Mouse (Mus musculus): ENCODE data around the gene Ccdc8. TPM values are rescaled to one million over a fixed set of nuclear protein-coding genes. Genes with fewer than 3 reads are reported as not detected.
"Not testable (repeated sequence)": the region's sequence is repeated elsewhere in the genome, so short reads cannot be mapped to it uniquely, and the experiment has no call there.

The Ccdc8 gene
- 0.28 and 0.54 TPM in 2 replicates for polyA plus RNA-seq (2012; ENCODE audit: insufficient read depth, insufficient read length, missing spikeins)

DNA sequence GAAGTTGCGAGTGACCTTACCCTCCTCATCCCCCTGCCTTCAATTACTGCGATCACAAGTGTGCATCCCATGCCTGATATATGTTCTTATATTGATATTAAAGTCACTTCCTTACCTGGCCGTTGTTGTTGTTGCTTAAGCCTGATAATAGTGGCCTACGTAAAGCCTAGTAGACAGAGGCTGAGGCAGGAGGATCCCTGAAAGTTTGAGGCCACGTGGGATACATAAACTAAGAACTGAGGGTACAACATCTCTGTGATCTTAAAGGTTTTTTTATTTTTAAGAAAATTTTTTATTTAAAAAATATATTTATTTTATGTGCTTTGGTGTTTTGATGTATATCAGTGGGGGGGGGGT lies at the start of gene Ccdc8:
Gene Ccdc8 (plus strand): TSS at position 258 of the 357 bp plus-strand sequence.
- Histone ChIP-seq H3K4me3 (ENCODE audit: insufficient read depth, low read depth, low read length) (no peak within 1 kb of the TSS), H3K27ac (replicated peaks; ENCODE audit: low read depth, low read length) (no peak within 1 kb of the TSS), H3K4me1 (ENCODE audit: control insufficient read depth, insufficient read depth, insufficient read length, low read length) (peaks cover 2% of the 10 kb centered on the region; the same call in 1 of the 2 replicates)

DNA sequence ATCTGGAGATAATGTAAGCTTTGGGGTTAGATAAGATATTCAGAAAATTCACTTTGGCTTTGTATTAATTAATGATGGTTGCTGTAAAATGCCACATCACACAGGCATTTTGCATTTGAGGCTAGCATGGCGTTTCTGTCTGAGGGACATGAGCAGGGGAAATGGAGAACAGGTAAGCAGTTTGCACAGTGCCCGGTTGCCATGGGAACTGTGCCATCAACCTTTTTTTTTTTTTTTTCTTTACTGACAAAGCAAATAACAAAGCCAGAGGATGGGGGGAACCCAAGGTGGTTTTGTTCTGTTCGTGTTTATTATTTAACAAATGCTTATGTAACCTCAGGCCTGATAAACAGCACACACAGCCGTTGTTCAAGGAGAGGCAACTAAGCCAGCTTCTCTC lies 49.6 kb upstream of the Ccdc8 start:
- no peaks in the 10 kb centered on the region for H3K4me1 ChIP-seq (ENCODE audit: control insufficient read depth, insufficient read depth, insufficient read length, low read length)
- H3K27ac ChIP-seq (replicated peaks; ENCODE audit: low read depth, low read length), result no peak overlapping the region
- H3K4me3 ChIP-seq (ENCODE audit: insufficient read depth, low read depth, low read length), result no peak overlapping the region

DNA sequence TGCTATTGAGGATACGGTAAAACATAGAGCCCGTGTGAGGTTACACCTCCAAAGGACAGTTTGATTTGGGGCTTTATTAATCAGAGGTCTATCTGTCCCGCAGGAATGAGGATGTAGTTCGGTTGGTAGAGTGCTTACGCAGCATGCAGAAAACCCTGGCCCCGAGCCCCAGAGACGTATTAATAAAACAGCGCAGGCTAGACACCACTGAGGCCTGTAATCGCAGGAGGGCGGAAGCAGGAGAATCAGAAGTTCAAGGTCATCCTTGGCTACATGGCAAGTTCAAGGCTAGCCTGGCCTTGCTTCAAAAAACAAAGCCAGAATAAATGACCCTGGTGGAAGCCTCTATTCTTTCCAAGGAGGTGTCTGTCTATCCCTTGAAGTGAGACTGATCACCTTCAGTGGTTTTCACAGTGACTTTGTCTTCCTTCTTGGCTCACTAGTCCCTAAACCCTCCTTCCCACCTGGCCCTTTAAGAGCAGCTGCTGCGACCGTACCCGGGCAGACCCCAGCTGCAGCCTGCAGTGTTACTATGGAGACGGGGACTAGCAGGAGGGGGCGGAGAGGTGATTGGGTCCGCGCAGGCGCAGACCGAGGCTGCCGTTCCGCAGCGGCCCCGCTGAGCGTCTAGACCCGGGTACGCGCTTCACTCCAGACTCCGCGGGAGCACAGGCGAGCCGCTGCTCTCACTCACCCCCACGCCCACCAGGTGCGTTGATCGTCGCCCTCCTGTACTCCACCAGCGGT lies 48.3 kb upstream of the Ccdc8 start, which contains the start of gene Pnmal2:
Gene Pnmal2 (plus strand): TSS at position 622 of the 747 bp plus-strand sequence.
- Histone ChIP-seq H3K27ac (replicated peaks; ENCODE audit: low read depth, low read length) (no peak within 1 kb of the TSS), H3K4me3 (ENCODE audit: insufficient read depth, low read depth, low read length) (peak within 1 kb of the TSS; percentile 53), H3K4me1 (ENCODE audit: control insufficient read depth, insufficient read depth, insufficient read length, low read length) (no peaks in the 10 kb centered on the region)

DNA sequence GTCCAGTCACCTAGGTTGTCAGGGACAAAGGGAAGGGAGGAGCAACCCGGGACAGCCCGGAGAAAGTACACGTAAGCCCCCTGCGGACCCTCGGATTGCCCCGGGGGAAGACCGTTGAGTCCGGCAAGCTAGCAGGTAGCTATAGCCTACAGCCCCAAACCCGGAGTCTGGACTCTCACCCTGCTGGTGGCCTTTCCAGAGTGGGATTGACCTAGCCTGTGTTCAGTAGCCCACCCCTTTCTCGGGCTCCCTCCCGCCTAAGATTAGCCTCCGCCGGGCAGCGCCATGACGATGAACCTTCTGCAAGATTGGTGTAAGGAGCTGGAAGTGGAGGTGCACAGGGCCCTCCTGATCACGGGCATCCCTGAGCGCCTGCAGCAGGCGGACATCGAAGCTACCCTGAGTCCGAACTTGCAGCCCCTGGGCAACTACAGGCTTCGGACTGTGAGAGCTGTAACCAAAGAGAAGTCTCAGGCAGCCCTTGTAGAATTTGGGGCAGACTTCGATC lies 47.6 kb upstream of the Ccdc8 start:
- Histone ChIP-seq H3K4me1 (ENCODE audit: control insufficient read depth, insufficient read depth, insufficient read length, low read length) (no peaks in the 10 kb centered on the region), H3K4me3 (ENCODE audit: insufficient read depth, low read depth, low read length) (peak overlapping the region; percentile 53), H3K27ac (replicated peaks; ENCODE audit: low read depth, low read length) (no peak overlapping the region)

DNA sequence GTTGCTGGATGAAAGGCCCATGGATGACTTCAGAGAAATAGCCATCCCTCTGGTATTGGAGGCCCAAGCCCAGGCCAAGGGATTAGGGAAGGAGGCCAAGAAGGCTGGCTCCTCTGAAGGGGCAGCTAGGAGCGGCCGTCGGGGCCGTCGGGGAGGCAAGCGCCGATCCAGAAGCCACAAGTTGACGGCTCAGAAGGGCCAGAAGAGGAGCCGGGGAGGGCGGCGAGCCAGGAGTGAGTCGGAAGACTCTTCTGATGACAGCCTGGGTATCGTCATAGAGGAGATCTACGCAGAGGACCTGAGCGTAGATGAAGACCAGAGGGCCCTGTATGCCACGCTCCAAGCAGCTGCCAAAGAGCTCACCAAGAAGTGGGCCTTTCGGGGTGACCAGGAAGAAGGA lies 47.1 kb upstream of the Ccdc8 start:
- no peak overlapping the region for H3K4me3 ChIP-seq (ENCODE audit: insufficient read depth, low read depth, low read length)
- H3K4me1 ChIP-seq (ENCODE audit: control insufficient read depth, insufficient read depth, insufficient read length, low read length), result no peaks in the 10 kb centered on the region

DNA sequence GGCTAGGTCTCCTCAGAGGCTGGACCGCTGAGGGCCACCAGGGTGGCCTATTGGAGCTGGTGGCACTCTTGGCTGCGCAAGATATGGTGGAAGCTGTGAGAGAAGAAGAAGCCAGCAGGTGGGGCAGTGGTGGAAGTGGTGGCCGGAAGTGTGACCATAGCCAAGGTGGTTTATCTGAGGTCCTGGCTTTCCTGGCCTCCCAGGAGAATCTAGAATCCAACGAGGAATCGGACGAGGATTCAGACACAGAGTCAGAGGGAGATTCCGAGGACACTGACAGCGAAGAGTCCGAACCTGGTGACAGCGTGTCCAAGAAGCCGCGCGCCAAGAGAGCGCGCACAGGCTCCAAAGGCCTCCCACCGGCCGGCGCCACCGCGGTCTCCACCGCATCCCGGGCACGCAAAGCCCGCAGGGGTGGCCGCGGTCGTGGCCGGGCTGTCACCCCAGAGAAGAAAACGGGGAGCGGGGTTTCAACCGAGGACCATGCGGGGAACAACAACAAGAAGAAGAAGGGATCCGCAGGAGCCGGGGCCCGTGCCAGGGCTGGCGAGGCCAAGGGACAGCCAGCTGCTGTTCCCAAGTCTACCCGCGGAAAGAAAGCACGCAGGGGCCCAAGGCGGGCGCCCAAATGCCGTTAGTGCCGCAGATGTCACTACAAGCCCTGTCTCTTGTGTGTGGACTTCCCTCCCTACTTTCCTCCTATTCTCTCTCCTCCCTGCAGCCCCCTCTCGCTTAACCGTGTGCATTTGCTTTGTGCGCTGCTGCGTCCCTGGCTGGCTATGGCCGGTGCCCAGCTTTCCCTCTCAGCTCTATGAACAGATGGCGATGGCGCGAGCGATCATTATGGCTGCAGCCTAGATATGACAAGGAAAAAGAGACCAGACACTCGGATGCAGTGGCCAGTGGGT lies 45.8 kb upstream of the Ccdc8 start:
- no peak overlapping the region for H3K27ac ChIP-seq (replicated peaks; ENCODE audit: low read depth, low read length)
- no peaks in the 10 kb centered on the region for H3K4me1 ChIP-seq (ENCODE audit: control insufficient read depth, insufficient read depth, insufficient read length, low read length)
- H3K4me3 ChIP-seq (ENCODE audit: insufficient read depth, low read depth, low read length), result no peak overlapping the region

More for the DNA sequence above, 47.1 kb upstream of the Ccdc8 start:
- H3K27ac ChIP-seq (replicated peaks; ENCODE audit: low read depth, low read length), result no peak overlapping the region

DNA sequence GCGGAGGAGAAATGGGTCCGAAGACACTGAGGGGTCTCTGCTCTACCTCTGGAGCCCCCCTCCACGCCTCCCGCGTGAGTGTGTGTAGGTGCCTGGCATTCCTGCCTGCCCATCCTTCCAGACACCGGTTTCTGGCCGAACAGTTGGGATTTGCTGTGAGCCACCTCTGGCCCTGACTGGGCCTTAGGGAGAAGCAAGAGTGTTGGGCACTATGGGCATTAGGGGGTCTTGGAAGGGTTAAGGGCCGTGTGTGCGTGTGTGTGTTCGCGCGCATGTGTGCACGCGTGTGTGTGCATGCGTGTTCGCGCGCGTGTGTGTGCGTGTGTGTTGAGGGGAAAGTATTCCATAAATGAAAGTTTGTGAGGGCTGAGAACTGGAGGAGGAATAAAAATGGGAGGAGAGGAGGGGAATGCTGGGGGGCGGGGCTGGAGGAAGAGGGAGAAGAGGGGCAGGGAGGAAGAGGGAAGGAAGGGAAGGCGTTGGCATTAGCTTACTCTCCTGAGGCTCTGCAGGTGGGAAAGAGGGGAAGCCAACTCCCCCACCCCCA lies 45.1 kb upstream of the Ccdc8 start:
- no peak overlapping the region for H3K27ac ChIP-seq (replicated peaks; ENCODE audit: low read depth, low read length)
- no peak overlapping the region for H3K4me3 ChIP-seq (ENCODE audit: insufficient read depth, low read depth, low read length)
- H3K4me1 ChIP-seq (ENCODE audit: control insufficient read depth, insufficient read depth, insufficient read length, low read length), result no peaks in the 10 kb centered on the region

DNA sequence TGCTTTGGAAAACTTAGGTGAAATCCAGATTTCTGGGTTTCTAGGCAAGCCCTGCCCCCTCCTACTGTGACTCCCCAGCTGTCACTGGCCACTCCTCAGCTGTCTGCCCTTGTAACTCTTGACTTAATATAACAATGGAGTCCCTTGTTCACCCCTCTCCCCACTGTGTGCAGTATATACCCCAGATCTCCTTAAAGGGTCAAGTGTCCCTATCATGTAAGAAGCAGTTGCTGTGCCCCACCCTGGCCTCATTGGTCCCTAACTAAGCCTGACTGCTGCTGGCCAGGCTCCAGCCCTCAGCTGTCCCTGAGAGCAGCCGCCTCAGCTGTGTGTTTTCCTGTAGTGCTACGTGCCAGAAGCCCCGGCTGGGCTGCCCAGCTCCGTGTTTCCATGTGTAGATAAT lies 44.5 kb upstream of the Ccdc8 start:
- Histone ChIP-seq H3K4me1 (ENCODE audit: control insufficient read depth, insufficient read depth, insufficient read length, low read length) (no peaks in the 10 kb centered on the region), H3K4me3 (ENCODE audit: insufficient read depth, low read depth, low read length) (no peak overlapping the region), H3K27ac (replicated peaks; ENCODE audit: low read depth, low read length) (no peak overlapping the region)

DNA sequence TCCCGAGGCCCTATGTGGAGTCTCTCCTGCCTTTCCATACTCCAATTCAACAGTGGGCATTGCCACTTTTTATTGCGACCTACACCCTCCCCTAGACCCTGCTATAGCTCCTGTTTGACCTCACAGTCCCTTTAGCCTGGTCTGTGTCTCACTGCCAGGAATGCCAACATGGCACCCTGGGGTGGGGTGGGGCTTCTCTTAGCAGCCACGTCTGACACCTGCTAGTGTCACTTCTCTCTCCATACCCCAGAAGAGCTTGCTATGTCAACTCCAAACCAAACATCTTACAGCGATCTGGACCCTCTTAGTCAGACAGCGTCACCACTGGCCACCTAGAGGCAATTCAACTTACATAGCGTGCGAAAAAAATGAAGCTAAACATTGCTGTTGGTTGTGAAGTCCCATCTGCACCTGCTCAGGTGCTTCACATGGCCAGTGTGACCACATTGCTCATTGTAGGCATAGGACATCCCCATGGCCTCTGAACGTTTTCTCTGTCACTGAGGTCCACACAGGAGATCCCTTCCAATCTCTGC lies 43.5 kb upstream of the Ccdc8 start:
- H3K4me1 ChIP-seq (ENCODE audit: control insufficient read depth, insufficient read depth, insufficient read length, low read length), result no peaks in the 10 kb centered on the region
- H3K4me3 ChIP-seq (ENCODE audit: insufficient read depth, low read depth, low read length), result no peak overlapping the region
- no peak overlapping the region for H3K27ac ChIP-seq (replicated peaks; ENCODE audit: low read depth, low read length)

DNA sequence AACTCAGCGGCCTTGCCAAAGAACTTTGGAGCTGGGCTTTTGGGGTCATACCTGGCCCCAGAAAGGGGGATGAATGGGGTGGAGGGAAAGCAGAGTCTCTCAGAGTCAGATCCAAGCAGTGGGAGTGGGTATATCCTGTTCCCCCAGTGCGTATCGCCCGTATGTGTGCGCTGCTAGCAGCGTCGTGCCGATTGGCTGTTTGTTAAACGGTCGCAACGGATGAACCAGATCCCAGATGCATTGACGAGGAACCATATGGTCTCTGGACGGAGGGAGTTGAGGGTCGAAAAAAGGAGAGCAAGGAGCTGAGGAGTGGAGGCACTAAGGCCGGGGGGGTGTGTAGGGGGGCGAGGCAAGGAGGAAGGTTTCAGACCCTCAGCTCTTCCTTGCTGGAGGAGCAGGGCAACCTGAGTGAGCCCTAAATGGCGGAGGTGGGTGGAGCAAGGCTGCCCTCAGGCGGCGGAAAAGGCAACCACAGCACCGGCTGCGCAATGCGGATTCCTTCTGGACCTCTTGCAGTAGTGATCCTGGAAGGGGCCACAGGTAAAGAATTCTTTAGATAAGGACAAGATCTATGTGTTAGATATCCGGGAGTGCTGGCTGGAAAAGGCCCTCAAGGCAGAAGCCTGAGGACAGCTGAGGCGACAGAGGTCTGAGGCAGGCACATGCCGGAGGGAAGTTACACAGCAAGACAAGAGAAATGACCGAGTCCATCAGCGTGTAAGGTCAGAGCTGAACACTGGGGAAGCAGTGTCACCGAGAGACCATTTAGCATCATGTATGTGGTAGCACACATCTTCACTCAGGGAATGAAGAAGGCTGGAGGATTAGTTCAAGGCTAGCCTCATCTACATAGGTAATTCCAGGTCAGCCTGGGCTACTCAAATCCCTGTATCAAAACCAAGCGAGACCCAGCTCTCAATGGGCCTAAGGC lies 42.3 kb upstream of the Ccdc8 start:
- H3K4me3 ChIP-seq (ENCODE audit: insufficient read depth, low read depth, low read length), result 0 out of 2 replicates have a peak overlapping the region, but pooled peaks have one; percentile 24
- H3K27ac ChIP-seq (replicated peaks; ENCODE audit: low read depth, low read length), result no peak overlapping the region
- no peaks in the 10 kb centered on the region for H3K4me1 ChIP-seq (ENCODE audit: control insufficient read depth, insufficient read depth, insufficient read length, low read length)

DNA sequence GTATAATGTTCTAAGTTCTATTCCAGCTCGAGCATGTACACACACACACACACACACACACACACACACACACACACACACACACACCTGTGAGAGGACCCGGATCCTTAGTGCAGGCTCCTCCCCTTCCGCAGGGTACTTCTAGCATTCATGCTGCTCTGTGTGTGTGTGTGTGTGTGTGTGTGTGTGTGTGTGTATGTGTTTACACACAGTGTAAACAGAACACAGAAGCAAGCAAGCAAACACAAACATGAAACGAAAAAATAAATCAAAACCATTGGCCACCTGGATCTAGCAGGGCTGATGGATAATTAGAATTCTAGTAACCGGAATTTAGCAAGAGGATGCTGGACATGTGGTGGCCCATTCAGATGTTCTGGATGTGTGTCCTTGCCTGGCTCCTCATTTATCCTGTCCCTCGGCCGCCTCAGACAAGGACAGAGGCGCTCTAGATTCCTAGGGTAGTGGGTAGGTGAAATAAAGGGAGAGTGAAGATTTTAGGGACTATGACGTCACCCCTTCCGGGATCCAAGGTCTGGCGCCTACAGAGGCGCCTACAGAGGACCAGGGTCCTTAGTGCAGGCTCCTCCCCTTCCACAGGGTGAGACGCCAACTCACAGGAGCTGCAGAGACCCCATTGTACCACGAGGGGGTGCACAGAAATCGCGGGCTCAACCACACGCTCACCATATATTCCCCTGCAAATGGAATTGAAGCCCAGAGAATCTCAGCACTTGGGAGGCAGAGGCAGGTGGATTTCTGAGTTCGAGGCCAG lies 41.5 kb upstream of the Ccdc8 start:
- H3K4me3 ChIP-seq (ENCODE audit: insufficient read depth, low read depth, low read length), result no peak overlapping the region
- H3K27ac ChIP-seq (replicated peaks; ENCODE audit: low read depth, low read length), result no peak overlapping the region
- no peaks in the 10 kb centered on the region for H3K4me1 ChIP-seq (ENCODE audit: control insufficient read depth, insufficient read depth, insufficient read length, low read length)

DNA sequence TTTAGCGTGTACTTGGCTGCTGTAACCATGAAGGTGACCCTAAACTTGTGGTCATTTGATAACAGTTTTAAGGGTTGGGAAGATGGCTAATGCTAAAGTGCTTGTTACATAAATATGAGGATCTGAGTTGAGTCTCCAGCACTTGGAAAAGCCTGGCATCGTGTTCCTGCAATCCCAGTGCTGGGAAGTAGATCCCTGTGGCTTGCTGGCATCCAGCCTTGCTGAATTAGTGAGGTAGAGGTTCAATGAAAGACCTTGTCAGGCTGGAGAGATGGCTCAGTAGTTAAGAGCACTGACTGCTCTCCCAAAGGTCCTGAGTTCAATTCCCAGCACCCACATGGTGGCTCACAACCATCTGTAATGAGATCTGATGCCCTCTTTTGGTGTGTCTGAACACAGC lies 38.7 kb upstream of the Ccdc8 start:
- H3K4me3 ChIP-seq (ENCODE audit: insufficient read depth, low read depth, low read length); H3K27ac ChIP-seq (replicated peaks; ENCODE audit: low read depth, low read length); H3K4me1 ChIP-seq (ENCODE audit: control insufficient read depth, insufficient read depth, insufficient read length, low read length): not testable (repeated sequence)

DNA sequence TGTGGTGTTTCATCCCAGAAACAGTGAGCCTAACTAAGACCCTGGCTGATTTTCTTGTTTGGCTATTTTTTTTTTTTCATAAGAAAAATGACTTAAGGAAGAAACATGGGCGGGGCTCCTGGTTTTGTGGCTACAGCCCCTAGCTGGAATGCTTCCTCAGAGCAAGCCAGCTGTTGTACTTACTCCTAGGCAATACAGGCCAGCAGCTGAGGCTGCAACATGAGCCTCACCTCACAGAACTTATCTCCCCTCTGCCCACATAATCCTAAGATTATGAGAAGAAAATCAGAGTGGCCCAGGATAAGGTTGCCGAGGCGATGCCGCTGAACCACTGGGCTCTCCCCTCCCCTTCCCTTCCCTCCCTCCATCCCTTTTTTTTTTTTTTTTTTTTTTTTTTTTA lies 36.8 kb upstream of the Ccdc8 start:
- H3K27ac ChIP-seq (replicated peaks; ENCODE audit: low read depth, low read length), result no peak overlapping the region

More for the DNA sequence above, 36.8 kb upstream of the Ccdc8 start:
- no peaks in the 10 kb centered on the region for H3K4me1 ChIP-seq (ENCODE audit: control insufficient read depth, insufficient read depth, insufficient read length, low read length)
- no peak overlapping the region for H3K4me3 ChIP-seq (ENCODE audit: insufficient read depth, low read depth, low read length)

Data from brown adipose tissue, adult 24 weeks (tissue).